Mouse (Mus musculus) megakaryocyte progenitor cell, adult 5-6 weeks (primary cell): Measurements from ENCODE around the gene Xxylt1. TPM values are rescaled to one million over a fixed set of nuclear protein-coding genes. Genes with fewer than 3 reads are reported as not detected.

Experiments
- ATAC-seq: replicated peaks from 2 replicates; pipeline ENCODE4 v1.8.0; 2016; ENCODE audit warnings: mild to moderate bottlenecking, moderate TSS enrichment, inconsistent platforms; ENCODE audit not compliant: poor library complexity
- total RNA-seq, 2 experiments: library from RNA; stranded (forward) in 1 of 2; stranded (reverse) in 1 of 2; fragments of 157-497, 149-512 nt in 1 of 2; fragments of 200-1000 nt in 1 of 2; gene quantifications; 2 replicates each; pipeline versions ENCODE4 v1.2.3 to v1.2.4; 2015 to 2017

Gene Xxylt1
- total RNA-seq, 2 experiments from 2014 or later: 14.5 to 17.0 TPM

- ATAC-seq: peak; percentile 82
Observed at GRCm38 (mm10) chr16:30962515-30962914, 118.7 kb downstream of the Xxylt1 start.

GRCm38 (mm10) chr16:30961176-30961575 lies 120.1 kb downstream of the Xxylt1 start:
- peak; percentile 41 for ATAC-seq

- ATAC-seq: no peak
Observed at GRCm38 (mm10) chr16:30960266-30960665, 121.0 kb downstream of the Xxylt1 start.

- ATAC-seq: no peak
Observed at GRCm38 (mm10) chr16:30959692-30960091, 121.5 kb downstream of the Xxylt1 start.

GRCm38 (mm10) chr16:30956141-30956540 lies 125.1 kb downstream of the Xxylt1 start:
- ATAC-seq: no peak

- no peak for ATAC-seq
Observed at GRCm38 (mm10) chr16:30948636-30949035, 132.6 kb downstream of the Xxylt1 start.

- peak; percentile 72 for ATAC-seq
Observed at GRCm38 (mm10) chr16:30948216-30948615, 133.0 kb downstream of the Xxylt1 start.

GRCm38 (mm10) chr16:30944886-30945285 lies 136.3 kb downstream of the Xxylt1 start:
- peak; percentile 15; the same call in 1 of the 2 replicates for ATAC-seq

- ATAC-seq: no peak
Observed at GRCm38 (mm10) chr16:30943919-30944318, 137.3 kb downstream of the Xxylt1 start.

GRCm38 (mm10) chr16:30940699-30941098 lies 140.5 kb downstream of the Xxylt1 start:
- 0 out of 2 replicates have a peak, but pooled peaks have one; percentile 30 for ATAC-seq

GRCm38 (mm10) chr16:30939903-30940302 lies 141.3 kb downstream of the Xxylt1 start:
- no peak for ATAC-seq

- ATAC-seq: no peak
Observed at GRCm38 (mm10) chr16:30939210-30939609, 142.0 kb downstream of the Xxylt1 start.

GRCm38 (mm10) chr16:30938664-30939063 lies 142.6 kb downstream of the Xxylt1 start:
- ATAC-seq: peak; percentile 69

- ATAC-seq: no peak
Observed at GRCm38 (mm10) chr16:30937665-30938064, 143.6 kb downstream of the Xxylt1 start.

- ATAC-seq: no peak
Observed at GRCm38 (mm10) chr16:30936471-30936870, 144.8 kb downstream of the Xxylt1 start.

GRCm38 (mm10) chr16:30936012-30936461 lies 145.2 kb downstream of the Xxylt1 start:
- no peak for ATAC-seq

- no peak for ATAC-seq
Observed at GRCm38 (mm10) chr16:30934967-30935690, 146.1 kb downstream of the Xxylt1 start.

- ATAC-seq: no peak
Observed at GRCm38 (mm10) chr16:30934205-30934780, 146.9 kb downstream of the Xxylt1 start.

GRCm38 (mm10) chr16:30933366-30933765 lies 147.9 kb downstream of the Xxylt1 start:
- no peak for ATAC-seq

GRCm38 (mm10) chr16:30932791-30933190 lies 148.4 kb downstream of the Xxylt1 start:
- no peak for ATAC-seq

GRCm38 (mm10) chr16:30932196-30932595 lies 149.0 kb downstream of the Xxylt1 start:
- ATAC-seq: no peak

GRCm38 (mm10) chr16:30929165-30929564 lies 152.1 kb downstream of the Xxylt1 start:
- no peak for ATAC-seq
